Mouse (Mus musculus): ENCODE results near the gene Pwwp2a. TPM values are rescaled to one million over a fixed set of nuclear protein-coding genes. Genes with fewer than 3 reads are reported as not detected.
A peak's percentile ranks its signal among the peaks of the same experiment; 100 is the strongest.

Pwwp2a gene
- polyA plus RNA-seq, 1 experiment from 2014 or later: 28.9 TPM

- Histone ChIP-seq H3K27ac (replicated peaks) (peak overlapping the region; percentile 99), H3K4me1 (peaks cover 29% of the 10 kb centered on the region), H3K9me3 (replicated peaks) (no peaks in the 10 kb centered on the region), H3K27me3 (ENCODE audit: low read depth, poor library complexity, severe bottlenecking) (no peaks in the 10 kb centered on the region), H3K36me3 (peaks cover 40% of the 10 kb centered on the region), H3K4me3 (peak overlapping the region; percentile 94)
- DNase-seq (ENCODE audit: low spot score): peak; percentile 62
- WGBS: 2% methylated on average over 72 of the region's 72 CpGs
Observed at GRCm38 (mm10) chr11:43682415-43683217, 818 bp downstream of the Pwwp2a start.

DNA sequence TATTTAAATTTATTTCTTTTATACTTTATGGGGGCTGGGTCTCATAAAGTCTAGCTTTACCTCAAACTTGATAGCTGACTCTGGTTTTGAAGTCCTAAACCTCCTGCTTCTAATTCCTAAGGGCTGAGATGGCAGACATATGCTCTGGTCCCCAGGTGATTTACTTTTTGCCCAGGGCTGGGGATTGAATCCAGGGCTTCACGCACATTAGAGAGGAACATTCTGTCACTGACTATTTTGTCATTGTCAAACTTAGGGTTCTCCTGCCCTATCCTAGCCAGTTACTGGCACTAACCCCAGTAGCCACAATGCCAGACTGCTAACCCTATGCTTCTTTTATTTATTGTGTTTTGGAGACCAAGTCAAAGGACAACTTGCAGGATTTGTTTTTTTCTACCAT, 7.1 kb downstream of the Pwwp2a start:
- DNase-seq (ENCODE audit: low spot score): no peak
- Histone ChIP-seq H3K27me3 (ENCODE audit: low read depth, poor library complexity, severe bottlenecking) (no peaks in the 10 kb centered on the region), H3K36me3 (peaks cover 98% of the 10 kb centered on the region), H3K4me3 (no peak overlapping the region), H3K4me1 (peaks cover 7% of the 10 kb centered on the region), H3K9me3 (replicated peaks) (no peaks in the 10 kb centered on the region), H3K27ac (replicated peaks) (no peak overlapping the region)
- 100% methylated on average over 1 of the region's 1 CpGs for WGBS

DNA sequence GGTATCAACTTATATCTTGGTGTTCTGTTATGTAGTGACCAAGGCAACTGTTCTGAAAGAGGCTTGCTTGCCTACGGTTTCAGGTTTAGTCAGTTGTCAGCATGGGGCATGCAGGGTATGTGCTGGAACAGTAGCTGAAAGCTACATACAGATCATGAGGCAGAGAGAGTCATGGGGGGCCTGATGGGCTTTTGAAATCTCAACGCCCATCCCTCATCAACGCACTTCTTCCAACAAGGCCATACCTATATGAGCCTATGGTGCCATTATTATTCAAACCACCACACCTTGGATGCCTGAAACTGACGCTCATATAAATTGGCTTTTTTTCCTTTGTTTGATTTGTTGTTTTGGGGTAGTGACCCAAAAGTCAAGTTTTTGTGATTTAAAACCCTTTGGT, 14.8 kb downstream of the Pwwp2a start:
- H3K4me1 ChIP-seq: 0 out of 2 replicates have a peak, but pooled peaks cover 3% of the 10 kb centered on the region
- H3K27me3 ChIP-seq (ENCODE audit: low read depth, poor library complexity, severe bottlenecking): no peaks in the 10 kb centered on the region
- WGBS: 87% methylated on average over 4 of the region's 4 CpGs
- no peak for DNase-seq (ENCODE audit: low spot score)
- H3K27ac ChIP-seq (replicated peaks): no peak overlapping the region
- H3K4me3 ChIP-seq: no peak overlapping the region
- no peaks in the 10 kb centered on the region for H3K9me3 ChIP-seq (replicated peaks)
- peaks cover 88% of the 10 kb centered on the region for H3K36me3 ChIP-seq

GRCm38 (mm10) chr11:43698621-43699020, 16.8 kb downstream of the Pwwp2a start:
- H3K36me3 ChIP-seq: peaks cover 83% of the 10 kb centered on the region
- H3K27me3 ChIP-seq (ENCODE audit: low read depth, poor library complexity, severe bottlenecking): no peaks in the 10 kb centered on the region
- H3K4me3 ChIP-seq: no peak overlapping the region
- WGBS: 94% methylated on average over 5 of the region's 5 CpGs
- 0 out of 2 replicates have a peak, but pooled peaks cover 3% of the 10 kb centered on the region for H3K4me1 ChIP-seq
- no peak overlapping the region for H3K27ac ChIP-seq (replicated peaks)
- H3K9me3 ChIP-seq (replicated peaks): no peaks in the 10 kb centered on the region
- DNase-seq (ENCODE audit: low spot score): no peak

DNA sequence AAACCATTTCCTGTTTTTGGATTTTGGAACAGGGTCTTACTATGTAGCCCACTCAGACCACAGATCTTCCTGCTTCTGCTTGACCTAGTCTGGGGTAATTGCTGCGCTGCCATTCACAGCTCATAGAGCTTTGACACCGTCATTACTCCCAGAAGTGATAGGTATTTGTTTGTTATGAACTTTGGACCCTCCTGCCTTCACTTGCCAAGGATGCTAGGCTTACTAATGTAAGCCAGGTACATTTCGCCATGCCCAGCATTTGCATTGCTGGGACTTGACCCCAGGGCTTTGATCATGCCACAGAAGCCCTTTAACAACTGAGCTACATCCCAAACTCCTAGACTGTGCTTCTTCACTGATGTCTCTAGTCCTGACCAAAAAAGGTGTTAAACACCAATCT, 18.5 kb downstream of the Pwwp2a start:
- Histone ChIP-seq H3K4me1 (0 out of 2 replicates have a peak, but pooled peaks cover 3% of the 10 kb centered on the region), H3K9me3 (replicated peaks) (no peaks in the 10 kb centered on the region), H3K36me3 (peaks cover 85% of the 10 kb centered on the region), H3K27ac (replicated peaks) (no peak overlapping the region), H3K27me3 (ENCODE audit: low read depth, poor library complexity, severe bottlenecking) (no peaks in the 10 kb centered on the region), H3K4me3 (no peak overlapping the region)
- DNase-seq (ENCODE audit: low spot score): no peak
- WGBS: 92% methylated on average over 3 of the region's 3 CpGs

DNA sequence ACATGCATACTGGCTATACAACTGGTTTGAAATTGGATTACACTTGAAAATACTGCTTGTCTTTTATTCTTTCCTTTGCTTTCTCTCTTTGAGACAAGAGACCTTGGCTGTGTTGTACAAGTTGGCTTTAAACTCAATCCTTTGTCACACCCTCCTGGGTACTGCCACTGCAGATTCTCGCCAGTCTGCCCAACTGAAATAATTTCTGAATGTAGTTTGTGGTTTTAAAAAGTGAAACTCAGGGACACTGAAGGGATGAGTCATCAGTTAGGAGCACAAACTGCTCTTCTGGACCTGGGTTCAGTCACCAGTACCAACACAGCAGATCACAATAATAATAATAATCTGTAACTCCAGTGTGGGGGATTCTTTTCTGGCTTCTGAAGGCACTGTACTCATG, 21.8 kb downstream of the Pwwp2a start:
- no peak for DNase-seq (ENCODE audit: low spot score)
- no peak overlapping the region for H3K4me3 ChIP-seq
- H3K36me3 ChIP-seq: peaks cover 78% of the 10 kb centered on the region
- H3K9me3 ChIP-seq (replicated peaks): no peaks in the 10 kb centered on the region
- 93% methylated on average over 1 of the region's 1 CpGs for WGBS
- H3K27ac ChIP-seq (replicated peaks): no peak overlapping the region
- no peaks in the 10 kb centered on the region for H3K4me1 ChIP-seq
- H3K27me3 ChIP-seq (ENCODE audit: low read depth, poor library complexity, severe bottlenecking): no peaks in the 10 kb centered on the region

DNA sequence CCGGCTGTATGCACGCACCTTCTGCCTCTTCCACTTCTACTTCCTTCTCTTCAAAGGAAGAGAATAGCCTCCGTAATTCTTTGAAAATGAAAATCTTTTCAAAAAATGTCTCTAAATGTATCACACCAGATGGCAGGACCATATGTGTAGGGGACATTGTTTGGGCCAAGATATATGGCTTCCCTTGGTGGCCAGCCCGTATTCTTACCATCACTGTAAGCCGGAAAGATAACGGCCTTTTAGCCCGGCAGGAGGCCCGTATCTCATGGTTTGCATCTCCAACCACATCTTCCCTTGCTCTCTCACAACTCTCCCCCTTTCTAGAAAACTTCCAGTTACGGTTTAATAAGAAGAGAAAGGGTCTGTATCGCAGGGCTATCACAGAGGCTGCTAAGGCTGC, 24.0 kb downstream of the Pwwp2a start:
- 93% methylated on average over 10 of the region's 10 CpGs for WGBS
- H3K36me3 ChIP-seq: peaks cover 76% of the 10 kb centered on the region
- H3K27me3 ChIP-seq (ENCODE audit: low read depth, poor library complexity, severe bottlenecking): no peaks in the 10 kb centered on the region

GRCm38 (mm10) chr11:43708409-43708808, 26.6 kb downstream of the Pwwp2a start:
- peaks cover 69% of the 10 kb centered on the region for H3K36me3 ChIP-seq
- H3K9me3 ChIP-seq (replicated peaks): no peaks in the 10 kb centered on the region
- no peak overlapping the region for H3K27ac ChIP-seq (replicated peaks)
- no peaks in the 10 kb centered on the region for H3K27me3 ChIP-seq (ENCODE audit: low read depth, poor library complexity, severe bottlenecking)
- no peaks in the 10 kb centered on the region for H3K4me1 ChIP-seq
- 94% methylated on average over 2 of the region's 2 CpGs for WGBS
- no peak for DNase-seq (ENCODE audit: low spot score)
- H3K4me3 ChIP-seq: no peak overlapping the region

More for the DNA sequence above, 24.0 kb downstream of the Pwwp2a start:
- no peak overlapping the region for H3K27ac ChIP-seq (replicated peaks)
- no peak for DNase-seq (ENCODE audit: low spot score)
- H3K4me3 ChIP-seq: no peak overlapping the region
- H3K4me1 ChIP-seq: no peaks in the 10 kb centered on the region
- H3K9me3 ChIP-seq (replicated peaks): no peaks in the 10 kb centered on the region

DNA sequence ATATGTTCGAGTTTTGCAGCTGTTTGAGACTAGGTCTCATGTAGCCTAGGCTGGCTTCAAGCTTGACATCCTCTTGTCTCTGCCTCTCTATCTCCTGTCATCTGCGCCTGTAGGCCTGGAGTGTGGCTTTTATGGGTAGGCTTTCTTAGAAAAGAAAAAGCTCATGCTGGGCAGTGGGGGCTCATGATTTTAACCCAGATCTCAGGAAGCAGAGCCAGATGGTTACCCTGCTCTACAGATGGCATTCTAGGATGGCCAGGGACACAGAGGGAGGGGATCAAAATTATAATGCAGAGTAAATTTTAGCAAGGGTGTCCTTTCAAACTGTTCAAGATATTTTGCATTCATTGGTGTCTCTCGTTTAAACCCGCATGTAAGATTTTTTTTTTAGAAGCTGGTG, 30.4 kb downstream of the Pwwp2a start:
- no peak for DNase-seq (ENCODE audit: low spot score)
- Histone ChIP-seq H3K27ac (replicated peaks) (no peak overlapping the region), H3K36me3 (peaks cover 65% of the 10 kb centered on the region), H3K27me3 (ENCODE audit: low read depth, poor library complexity, severe bottlenecking) (no peaks in the 10 kb centered on the region), H3K4me3 (no peak overlapping the region), H3K4me1 (no peaks in the 10 kb centered on the region), H3K9me3 (replicated peaks) (no peaks in the 10 kb centered on the region)
- 95% methylated on average over 4 of the region's 4 CpGs for whole genome bisulfite sequencing

GRCm38 (mm10) chr11:43723411-43723810, 41.6 kb downstream of the Pwwp2a start:
- Histone ChIP-seq H3K27me3 (ENCODE audit: low read depth, poor library complexity, severe bottlenecking) (no peaks in the 10 kb centered on the region), H3K9me3 (replicated peaks) (no peaks in the 10 kb centered on the region), H3K36me3 (peaks cover 53% of the 10 kb centered on the region), H3K4me3 (no peak overlapping the region), H3K4me1 (no peaks in the 10 kb centered on the region), H3K27ac (replicated peaks) (no peak overlapping the region)
- no peak for DNase-seq (ENCODE audit: low spot score)
- 91% methylated on average over 3 of the region's 3 CpGs for WGBS

DNA sequence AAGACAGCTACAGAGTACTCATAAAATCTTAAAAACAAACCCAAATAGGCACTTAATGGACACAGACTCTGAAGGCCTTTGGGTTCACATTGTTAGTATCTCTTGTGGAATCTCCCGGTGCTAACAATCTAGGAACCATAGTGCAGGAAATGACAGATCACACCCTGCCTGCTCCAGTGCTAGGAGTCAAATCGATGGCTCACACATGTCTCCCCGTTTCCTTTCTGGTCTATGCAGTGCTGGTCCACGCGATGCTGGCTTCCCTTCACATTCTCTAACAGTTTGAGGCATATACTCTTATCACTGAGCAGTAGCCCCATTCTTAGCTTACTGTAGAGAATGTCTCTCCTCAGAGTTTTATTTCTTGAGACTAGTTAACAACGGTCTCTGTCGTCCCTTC, 46.0 kb downstream of the Pwwp2a start:
- peaks cover 56% of the 10 kb centered on the region for H3K36me3 ChIP-seq
- no peak for DNase-seq (ENCODE audit: low spot score)
- no peak overlapping the region for H3K4me3 ChIP-seq
- no peaks in the 10 kb centered on the region for H3K27me3 ChIP-seq (ENCODE audit: low read depth, poor library complexity, severe bottlenecking)
- no peaks in the 10 kb centered on the region for H3K9me3 ChIP-seq (replicated peaks)
- WGBS: 83% methylated on average over 7 of the region's 7 CpGs
- no peak overlapping the region for H3K27ac ChIP-seq (replicated peaks)
- H3K4me1 ChIP-seq: no peaks in the 10 kb centered on the region

DNA sequence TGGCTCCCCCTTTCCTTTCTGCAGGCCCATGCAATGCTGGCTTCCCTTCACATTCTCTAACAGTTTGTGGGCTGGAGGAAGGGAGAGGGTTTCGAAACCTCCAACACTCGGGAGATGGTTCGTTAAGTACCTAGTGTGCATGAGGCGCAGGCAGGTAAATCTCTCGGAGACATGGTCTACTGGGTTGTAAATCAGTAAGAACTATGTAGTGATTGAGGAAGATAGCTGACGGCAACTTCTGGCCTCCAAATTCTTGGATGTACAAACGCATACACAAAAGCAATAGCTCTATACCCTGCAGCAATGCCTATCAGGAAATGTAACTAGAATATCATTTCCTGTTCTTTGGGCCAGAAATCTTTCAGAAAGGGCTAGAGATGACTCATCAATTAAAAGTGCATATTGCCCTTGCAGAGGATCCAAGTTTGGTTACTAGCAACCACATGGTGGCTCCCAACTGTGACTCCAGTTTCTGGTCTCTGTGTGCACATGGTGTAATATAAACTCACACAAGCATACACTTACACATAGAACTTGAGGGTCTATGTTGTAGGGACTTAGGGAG, 47.0 kb downstream of the Pwwp2a start:
- Histone ChIP-seq H3K9me3 (replicated peaks) (no peaks in the 10 kb centered on the region), H3K27ac (replicated peaks) (no peak overlapping the region), H3K27me3 (ENCODE audit: low read depth, poor library complexity, severe bottlenecking) (no peaks in the 10 kb centered on the region), H3K4me1 (no peaks in the 10 kb centered on the region), H3K36me3 (peaks cover 58% of the 10 kb centered on the region), H3K4me3 (no peak overlapping the region)
- 93% methylated on average over 7 of the region's 7 CpGs for WGBS
- DNase-seq (ENCODE audit: low spot score): no peak
